Mouse (Mus musculus) c-Kit-positive CD71-positive TER-119-negative erythroid progenitor cells, embryonic 14.5 days (primary cell): ENCODE measurements around the gene Olfr870.
"Not testable (repeated sequence)": the region's sequence is repeated elsewhere in the genome, so short reads cannot be mapped to it uniquely, and the experiment has no call there.

Source experiments
- DNase-seq: peaks from one replicate; pipeline ENCODE4 v3.0.0-alpha.2; 2013; ENCODE audit warnings: low read depth

Olfr870 gene

GRCm38 (mm10) chr9:20173957-20174356 is at the start of gene Olfr870:
Gene Olfr870 (minus strand): TSS chr9:20174057.
- DNase-seq: no peak

- no peak for DNase-seq
These were observed 38.0 kb upstream of the Olfr870 start, which contains the start of gene Olfr871 for GRCm38 (mm10) chr9:20211907-20212306. Gene Olfr871 (plus strand): TSS chr9:20212207.

DNA sequence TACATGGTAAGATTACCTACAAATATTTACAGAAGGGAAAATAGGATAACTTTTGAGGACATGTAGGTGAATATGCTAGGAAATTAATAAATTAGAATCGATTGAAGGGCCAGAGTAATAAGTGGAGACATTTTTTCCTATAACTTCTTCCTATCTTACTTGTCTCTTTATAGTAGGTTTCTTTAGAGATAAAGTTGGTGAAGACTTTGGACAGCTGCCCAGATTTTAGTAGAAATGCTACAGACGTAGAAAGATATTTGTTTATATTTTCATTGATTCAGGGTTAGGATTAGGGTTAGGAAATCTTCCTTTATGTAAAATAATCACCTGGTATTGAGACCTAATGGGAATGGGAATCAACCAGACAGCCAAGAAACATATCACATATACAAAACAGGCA is 37.6 kb upstream of the Olfr870 start:
- no peak for DNase-seq

- DNase-seq: no peak
These were observed 37.0 kb upstream of the Olfr870 start for GRCm38 (mm10) chr9:20210812-20211211.

DNA sequence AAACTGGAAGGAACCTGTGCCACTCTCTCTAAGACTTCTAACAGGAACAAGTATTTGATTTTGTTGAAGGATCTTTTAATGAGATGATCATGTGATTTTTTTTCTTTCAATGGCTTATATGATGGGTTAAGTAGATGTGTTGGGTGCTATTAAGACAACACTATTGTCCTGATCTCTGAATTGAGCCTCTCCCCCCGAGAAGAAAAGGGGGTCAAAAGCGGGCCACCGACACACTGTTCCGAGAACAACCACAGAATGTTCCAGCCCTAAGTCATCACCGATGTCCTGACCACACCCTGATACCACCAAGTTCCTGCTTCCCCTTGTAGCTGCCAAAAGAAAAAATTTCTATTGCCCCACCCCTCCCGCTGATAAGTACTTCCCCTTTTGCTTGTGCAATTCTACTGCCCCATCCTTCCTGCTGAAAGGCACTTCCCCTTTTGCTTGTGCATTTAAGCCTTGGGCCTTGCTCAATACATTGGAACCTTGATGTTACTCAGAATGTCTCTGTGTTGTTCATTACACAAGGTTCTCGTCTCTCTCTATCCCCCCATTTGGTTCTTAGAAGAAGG is 29.6 kb upstream of the Olfr870 start:
- not testable (repeated sequence) for DNase-seq

GRCm38 (mm10) chr9:20202131-20202530 is 28.3 kb upstream of the Olfr870 start:
- DNase-seq: no peak

DNA sequence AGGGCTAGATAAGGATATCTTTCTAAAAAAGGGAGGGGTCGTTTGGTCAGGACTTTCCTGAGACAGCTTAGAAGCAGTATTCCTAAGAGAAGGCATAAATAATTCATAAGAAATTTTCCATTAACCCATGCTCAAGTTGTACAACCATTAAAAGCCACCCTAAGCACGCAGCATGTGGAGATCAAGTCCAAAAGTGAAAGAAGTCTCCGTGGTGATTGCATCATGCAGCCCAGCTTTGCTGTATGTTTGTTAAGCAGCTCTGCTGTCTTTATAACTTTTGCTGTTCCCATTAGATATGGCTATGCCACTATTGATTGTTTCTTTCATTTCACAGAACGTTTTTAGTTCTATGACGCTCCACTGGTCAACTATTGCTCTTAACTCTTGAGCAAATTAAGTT is 5.6 kb upstream of the Olfr870 start:
- no peak for DNase-seq

GRCm38 (mm10) chr9:20149706-20150105 is 24.2 kb downstream of the Olfr870 start:
- no peak for DNase-seq

- DNase-seq: no peak
These were observed 45.1 kb downstream of the Olfr870 start, which contains the start of gene Olfr869 for GRCm38 (mm10) chr9:20128709-20129108. Gene Olfr869 (plus strand): TSS chr9:20129009.
